Mouse (Mus musculus) heart, postnatal 10 days (tissue): ENCODE measurements around the gene Syncrip. TPM values are rescaled to one million over a fixed set of nuclear protein-coding genes. Genes with fewer than 3 reads are reported as not detected.

Experiments used
- DNase-seq, 2 experiments: peaks; one replicate each; pipeline ENCODE4 v3.0.0; 2021
- intact Hi-C: fragments of 180-260 bp; cut with DNase I; formaldehyde crosslinking; loops from one replicate; pipeline ENCODE4 v1.15.1; 2025
- total RNA-seq, 2 experiments: library from RNA; stranded (reverse); gene quantifications; 2 replicates each; pipeline ENCODE4 v1.2.3; 2021

The Syncrip gene
- total RNA-seq: 10 to 100 TPM; 79.1 to 80.1 TPM

DNA sequence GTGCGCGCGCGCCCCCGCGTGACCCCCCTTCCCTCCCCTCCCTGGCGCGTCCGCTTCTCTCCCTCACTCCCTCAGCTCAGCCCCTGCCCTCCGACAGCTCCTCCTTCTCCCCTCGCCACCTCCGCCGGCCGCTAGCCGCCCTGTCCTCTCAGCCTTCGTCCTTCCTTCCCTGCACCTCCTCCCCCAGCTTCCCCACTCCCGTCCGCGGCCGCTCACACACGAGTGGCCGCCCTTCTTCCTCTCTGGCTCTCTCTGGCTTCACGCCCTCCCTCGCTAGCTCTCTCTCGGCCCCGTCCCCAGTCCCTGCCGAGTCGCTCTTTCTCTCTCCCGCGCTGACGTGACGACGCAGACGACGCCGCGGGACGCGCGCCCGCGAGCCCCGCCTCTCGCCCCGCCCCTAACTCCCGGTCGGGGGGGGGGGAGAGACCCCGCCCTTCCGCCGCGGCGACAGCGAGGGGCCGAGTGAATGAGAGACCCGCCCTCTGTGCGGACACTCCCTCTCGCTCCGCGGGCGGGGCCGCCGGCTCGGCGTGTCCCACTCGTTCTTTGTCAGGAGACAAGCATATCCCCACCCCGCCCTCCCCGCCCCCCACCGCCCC is at the start of gene Syncrip:
Syncrip (minus strand) TSS at position 345 of the 599 bp plus-strand sequence.
- peak; percentile 95 to 96 for DNase-seq
- intact Hi-C loops: loop anchor here (1.0 kb wide), 1 partner anchor 40 kb away; no protein-coding TSS in a partner anchor

GRCm38 (mm10) chr9:88529979-88530580 is 47.7 kb upstream of the Syncrip start:
- no peak for DNase-seq
- intact Hi-C loops: no loop called here

GRCm38 (mm10) chr9:88529571-88529970 is 47.2 kb upstream of the Syncrip start:
- no peak for DNase-seq
- intact Hi-C loops: no loop called here

- intact Hi-C loops: no loop called here
These were observed 46.4 kb upstream of the Syncrip start for GRCm38 (mm10) chr9:88528736-88529135.

GRCm38 (mm10) chr9:88527956-88528355 is 45.6 kb upstream of the Syncrip start:
- peak; percentile 37 to 40 for DNase-seq
- intact Hi-C loops: no loop called here

More at GRCm38 (mm10) chr9:88528736-88529135, 46.4 kb upstream of the Syncrip start:
- no peak for DNase-seq

GRCm38 (mm10) chr9:88525341-88525740 is 43.0 kb upstream of the Syncrip start:
- intact Hi-C loops: no loop called here
- DNase-seq: no peak

DNA sequence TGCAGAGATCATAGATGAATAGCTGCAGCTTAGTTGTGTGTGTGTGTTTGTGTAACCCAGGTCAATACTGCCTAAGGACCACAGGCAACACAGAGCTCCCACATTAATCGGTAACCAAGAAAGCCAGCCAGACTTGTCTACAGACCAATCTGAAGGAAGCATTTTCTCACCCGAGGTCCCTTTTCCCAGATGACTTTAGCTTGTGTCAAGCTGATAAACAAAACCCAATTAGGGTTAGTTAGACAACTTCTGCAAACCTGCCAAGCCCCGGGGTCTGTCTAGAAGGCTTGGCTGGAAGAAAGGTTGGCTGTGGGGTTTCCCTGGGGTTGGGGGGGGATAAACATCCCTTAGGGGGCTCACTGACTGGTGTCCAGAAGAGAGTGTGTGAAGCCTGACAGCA is 42.4 kb upstream of the Syncrip start:
- intact Hi-C loops: no loop called here

DNA sequence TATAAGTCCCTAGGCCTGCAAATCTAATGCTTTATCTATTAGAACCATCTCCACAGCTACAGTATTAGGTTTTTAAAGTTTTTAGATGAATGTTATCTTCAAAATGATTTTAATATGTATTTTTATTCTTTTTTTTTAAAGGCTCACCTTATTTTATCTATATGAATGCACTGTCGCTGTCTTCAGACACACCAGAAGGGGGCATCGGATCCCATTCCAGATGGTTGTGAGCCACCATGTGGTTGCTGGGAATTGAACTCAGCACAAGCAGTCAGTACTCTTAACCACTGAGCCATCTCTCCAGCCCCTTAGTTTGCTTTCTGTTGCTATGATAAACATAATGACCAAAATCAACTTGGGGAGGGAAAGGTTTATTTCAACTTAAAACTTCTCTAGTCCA is 42.0 kb upstream of the Syncrip start:
- intact Hi-C loops: no loop called here
- DNase-seq: no peak

More for the DNA sequence above, 42.4 kb upstream of the Syncrip start:
- DNase-seq: no peak

GRCm38 (mm10) chr9:88523335-88523668 is 40.9 kb upstream of the Syncrip start:
- intact Hi-C loops: loop anchor here (1.0 to 2.0 kb wide), 2 partner anchors 23 to 85 kb away; partner anchors contain the start of gene Snx14

DNA sequence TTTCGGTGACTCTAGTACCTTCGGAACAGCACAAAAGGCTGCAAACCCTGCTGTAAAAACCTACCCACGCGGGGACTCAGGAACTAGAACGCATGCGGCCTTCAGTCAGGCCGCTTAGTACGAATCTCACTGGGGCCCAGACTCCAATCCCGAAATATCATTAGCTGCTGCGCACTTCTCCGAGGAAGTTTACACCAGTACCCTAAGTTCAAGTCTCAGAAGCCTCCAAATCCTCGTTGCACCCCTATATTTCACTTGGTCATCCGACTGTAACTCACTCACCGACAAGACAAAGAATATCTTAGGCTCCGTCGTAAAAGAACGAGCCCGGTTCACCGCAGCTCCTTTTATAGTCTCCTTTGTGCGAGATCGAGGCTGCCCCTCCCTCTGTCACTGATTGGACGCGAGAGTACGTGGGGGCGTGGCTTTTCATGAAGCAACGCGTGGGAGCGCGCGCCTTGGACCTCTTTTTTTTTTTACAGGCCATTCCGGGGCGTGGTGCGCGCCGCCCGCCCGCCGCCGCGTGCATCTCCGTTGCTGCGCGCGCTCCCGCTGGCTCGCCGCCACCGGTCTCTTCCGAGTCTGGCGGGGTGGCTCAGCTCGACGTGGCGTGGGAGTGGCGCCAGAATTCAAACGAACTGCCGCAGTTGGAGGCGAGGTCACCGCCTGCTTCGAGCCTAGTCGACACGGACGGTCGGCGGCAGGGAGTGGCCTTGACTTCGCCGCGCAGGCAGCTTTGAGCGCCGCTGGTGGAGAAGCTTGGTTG is 40.4 kb upstream of the Syncrip start:
- intact Hi-C loops: loop anchor here (1.0 to 2.0 kb wide), 3 partner anchors 24 to 84 kb away; partner anchors contain the start of genes Snx14 and Syncrip
- peak; percentile 97 to 99 for DNase-seq

More at GRCm38 (mm10) chr9:88523335-88523668, 40.9 kb upstream of the Syncrip start:
- DNase-seq: no peak

DNA sequence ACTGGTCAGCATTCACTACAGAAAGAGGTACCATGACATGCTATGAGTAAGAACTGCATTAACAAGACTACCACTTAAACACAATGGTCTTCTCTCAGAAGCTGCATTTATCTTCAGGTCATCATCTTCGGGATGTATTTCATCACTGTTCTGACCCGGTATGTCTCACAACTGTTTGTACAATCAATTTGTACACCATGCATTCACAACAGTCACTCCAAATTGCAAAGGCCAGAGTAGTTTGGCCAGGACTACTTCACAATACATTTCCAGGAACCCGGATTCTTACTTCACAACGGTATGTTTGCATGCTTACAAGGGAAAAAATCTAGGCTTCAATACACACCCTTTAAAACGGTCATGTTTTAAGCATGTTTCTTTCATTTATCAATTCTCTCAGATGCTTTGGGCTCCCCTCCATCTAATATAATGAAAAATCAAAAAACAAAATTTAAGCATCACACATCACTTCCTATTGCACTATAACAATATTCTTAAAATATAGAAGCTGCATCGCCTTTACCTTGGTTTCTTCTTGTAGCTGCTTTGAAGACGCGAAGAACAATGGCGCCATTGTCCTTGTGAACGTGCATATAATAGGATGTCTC is 39.7 kb upstream of the Syncrip start:
- DNase-seq: peak in 1 of 2 experiments; percentile 10
- intact Hi-C loops: loop anchor here (1.0 to 2.0 kb wide), 2 partner anchors 40 to 83 kb away; partner anchors contain the start of genes Snx14 and Syncrip

DNA sequence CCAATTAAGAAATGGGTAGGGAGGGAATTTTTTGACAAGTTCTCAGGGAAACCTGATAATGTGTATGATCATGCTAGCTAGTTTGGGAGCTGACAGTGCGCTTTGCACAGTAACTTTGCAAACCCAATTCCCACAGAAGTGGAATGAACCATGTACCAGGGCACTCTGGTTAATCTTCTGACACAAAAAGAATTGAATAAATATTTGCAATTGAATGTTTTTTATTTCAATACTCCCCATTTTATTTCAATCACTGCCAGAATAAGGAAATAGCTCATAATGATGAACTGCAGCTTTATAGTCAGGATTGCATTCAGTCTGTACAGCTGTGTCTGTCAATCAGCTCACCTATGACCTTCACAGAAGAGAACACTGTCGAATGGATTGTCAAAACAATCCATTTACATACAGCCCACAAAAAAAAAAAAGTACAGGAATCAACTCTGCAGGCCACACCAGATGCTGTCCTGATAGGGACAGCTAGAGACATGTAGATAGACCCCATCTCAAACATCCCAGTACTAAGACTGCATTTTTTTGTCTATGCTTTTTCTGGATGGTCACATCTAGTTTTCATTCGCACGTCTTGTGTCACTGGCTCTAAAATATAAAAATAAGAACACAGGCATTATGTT is 38.6 kb upstream of the Syncrip start:
- intact Hi-C loops: no loop called here
- no peak for DNase-seq

GRCm38 (mm10) chr9:88520122-88520848 is 37.9 kb upstream of the Syncrip start:
- intact Hi-C loops: no loop called here

GRCm38 (mm10) chr9:88519390-88520121 is 37.2 kb upstream of the Syncrip start:
- intact Hi-C loops: no loop called here

More at GRCm38 (mm10) chr9:88520122-88520848, 37.9 kb upstream of the Syncrip start:
- DNase-seq: no peak

GRCm38 (mm10) chr9:88516361-88516995 is 34.1 kb upstream of the Syncrip start:
- intact Hi-C loops: no loop called here

More at GRCm38 (mm10) chr9:88519390-88520121, 37.2 kb upstream of the Syncrip start:
- no peak for DNase-seq

DNA sequence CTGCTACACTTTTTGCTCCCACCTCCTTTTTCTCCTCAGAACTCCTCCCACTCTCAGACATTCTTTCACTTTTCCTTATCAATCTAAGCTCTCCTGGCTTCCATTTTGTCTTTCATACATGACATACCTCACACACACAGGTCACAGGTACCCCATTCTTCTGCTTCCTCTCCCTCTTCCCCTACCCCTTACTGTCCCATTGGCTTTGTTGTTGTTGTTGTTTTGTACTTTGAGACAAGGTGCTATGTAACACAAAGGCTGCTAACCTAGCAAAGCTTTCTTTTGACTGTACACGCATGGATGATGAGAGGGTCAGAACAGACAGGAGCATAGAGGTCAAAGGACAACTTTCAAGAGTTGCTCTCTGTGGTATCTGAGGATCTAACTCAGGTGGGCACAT is 33.2 kb upstream of the Syncrip start:
- no peak for DNase-seq
- intact Hi-C loops: no loop called here

More at GRCm38 (mm10) chr9:88516361-88516995, 34.1 kb upstream of the Syncrip start:
- DNase-seq: no peak

DNA sequence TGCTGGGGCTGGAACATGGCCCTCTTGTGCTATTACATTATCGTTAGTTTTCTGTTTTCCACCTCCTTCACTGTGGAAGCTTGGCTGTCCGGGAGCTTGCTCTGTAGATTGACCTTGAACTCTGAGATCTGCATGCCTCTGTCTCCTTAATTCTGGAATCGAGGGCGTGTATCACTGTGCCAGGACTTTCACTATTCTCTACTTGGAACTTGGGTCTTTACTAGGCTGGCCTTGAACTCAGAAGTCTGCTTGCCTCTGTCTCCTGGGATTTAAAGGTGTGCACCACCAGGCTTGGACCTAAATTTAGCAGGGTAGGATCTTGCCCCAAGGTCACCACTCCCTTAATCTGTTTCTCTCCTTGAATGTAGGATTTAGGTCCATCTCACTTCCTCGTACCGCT is 19.5 kb upstream of the Syncrip start:
- intact Hi-C loops: no loop called here

DNA sequence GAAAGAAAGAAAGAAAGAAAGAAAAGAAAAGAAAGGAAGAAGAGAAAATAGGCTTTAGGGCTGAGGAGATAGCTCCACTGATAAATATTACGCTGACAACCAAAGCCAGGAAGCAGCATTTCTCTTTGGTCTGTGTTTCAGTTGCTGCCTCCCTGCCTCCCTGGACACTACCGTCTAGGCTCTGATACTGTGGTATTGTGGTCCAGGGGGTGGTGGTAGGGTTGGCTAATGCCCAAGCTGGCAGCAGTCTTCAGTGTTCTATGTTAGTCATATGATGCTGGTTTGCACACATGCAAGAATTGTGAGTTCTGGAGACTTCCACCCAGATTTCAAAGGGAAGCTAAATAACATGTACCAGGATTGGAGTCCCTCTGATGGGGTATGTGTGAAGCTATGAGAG is 17.7 kb upstream of the Syncrip start:
- DNase-seq: no peak
- intact Hi-C loops: no loop called here

More for the DNA sequence above, 19.5 kb upstream of the Syncrip start:
- no peak for DNase-seq
